Mouse (Mus musculus): ENCODE data around the gene Surf1.
"Not testable (repeated sequence)": the region's sequence is repeated elsewhere in the genome, so short reads cannot be mapped to it uniquely, and the experiment has no call there.

Gene Surf1

GRCm38 (mm10) chr2:26901834-26902400 lies 14.4 kb downstream of the Surf1 start:
- DNase-seq (ENCODE audit: low read depth in 1 of 2, low spot score in 2 of 2), result no peak

- DNase-seq (ENCODE audit: low read depth in 1 of 2, low spot score in 2 of 2), result no peak
These were observed 15.6 kb downstream of the Surf1 start for GRCm38 (mm10) chr2:26900731-26901130.

GRCm38 (mm10) chr2:26895898-26896297 lies 20.4 kb downstream of the Surf1 start:
- no peak for DNase-seq (ENCODE audit: low read depth in 1 of 2, low spot score in 2 of 2)

DNA sequence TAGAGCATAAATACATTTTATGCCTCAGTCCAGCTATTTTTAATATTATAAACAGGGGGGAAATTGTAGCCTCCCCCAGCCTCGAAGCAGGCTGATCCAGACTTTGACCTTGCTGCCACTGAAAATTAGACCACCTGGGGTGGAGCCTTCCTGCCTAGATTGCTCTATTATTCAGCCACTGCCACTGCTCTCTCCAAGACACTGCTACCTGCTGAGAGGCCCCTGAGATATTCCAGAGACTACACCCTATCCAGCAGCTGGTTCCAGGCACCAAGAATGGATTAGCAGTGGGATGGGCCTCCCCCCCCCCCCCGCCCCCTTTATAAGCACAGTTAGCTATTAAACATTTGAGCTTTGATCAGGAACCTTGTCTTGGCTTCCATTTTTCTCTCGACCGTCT lies 30.2 kb downstream of the Surf1 start:
- DNase-seq (ENCODE audit: low read depth in 1 of 2, low spot score in 2 of 2), result not testable (repeated sequence)

DNA sequence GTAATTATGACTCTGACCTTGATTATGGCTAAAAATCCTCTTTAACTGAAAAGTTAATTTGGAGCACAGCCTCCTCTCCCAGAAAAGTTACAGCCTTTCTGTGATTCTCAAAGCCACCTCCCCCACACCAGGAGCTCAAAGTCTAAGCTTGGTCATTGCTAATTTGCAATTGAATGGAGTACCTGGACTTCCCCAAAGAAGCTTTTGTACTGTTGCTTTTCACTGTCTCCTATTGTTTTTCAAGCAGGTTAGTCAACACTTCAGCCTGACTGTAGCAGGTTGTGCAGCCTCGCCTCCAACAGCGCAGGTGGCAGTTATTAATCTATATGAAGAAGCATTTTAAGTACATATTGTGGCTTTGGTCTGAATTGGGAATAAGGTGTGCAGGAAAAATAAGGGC lies 30.8 kb downstream of the Surf1 start:
- DNase-seq (ENCODE audit: low read depth in 1 of 2, low spot score in 2 of 2), result not testable (repeated sequence)

- DNase-seq (ENCODE audit: low read depth in 1 of 2, low spot score in 2 of 2), result no peak
These were observed 37.8 kb downstream of the Surf1 start for GRCm38 (mm10) chr2:26878571-26878970.

GRCm38 (mm10) chr2:26870666-26871065 lies 45.7 kb downstream of the Surf1 start:
- no peak for DNase-seq (ENCODE audit: low read depth in 1 of 2, low spot score in 2 of 2)

- DNase-seq (ENCODE audit: low read depth in 1 of 2, low spot score in 2 of 2), result no peak
These were observed 51.5 kb downstream of the Surf1 start, which contains the start of gene Abo for GRCm38 (mm10) chr2:26864879-26865278. Abo (minus strand) TSS chr2:26864979.

Measured in monocyte, adult 2 months (primary cell).